Mouse (Mus musculus) cerebellum, adult 9-10 months (tissue): Measurements from ENCODE around the gene Wdr20.

Experiments
- DNase-seq: peaks from one replicate; pipeline ENCODE4 v3.0.0; 2022

The Wdr20 gene

DNA sequence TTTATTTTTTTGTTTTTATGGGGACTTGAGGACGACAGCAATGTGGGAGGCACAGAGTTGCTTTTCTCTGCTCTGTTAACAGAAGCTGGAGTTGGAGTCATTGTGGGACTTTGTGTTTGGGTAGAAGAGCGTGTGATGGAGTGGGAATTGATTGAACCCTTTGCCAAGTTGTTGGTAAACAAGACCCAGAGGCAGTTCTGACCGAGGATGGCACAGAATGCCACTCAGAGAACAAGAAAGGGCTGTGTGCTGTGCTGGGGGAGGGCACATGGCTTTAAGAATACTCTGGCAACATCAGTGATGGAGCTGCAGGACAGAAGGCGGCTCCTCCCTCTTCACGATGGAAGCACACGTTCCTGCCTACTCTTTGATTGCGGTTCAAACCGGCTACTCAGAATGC, 43.4 kb downstream of the Wdr20 start:
- DNase-seq = peak; percentile 33

DNA sequence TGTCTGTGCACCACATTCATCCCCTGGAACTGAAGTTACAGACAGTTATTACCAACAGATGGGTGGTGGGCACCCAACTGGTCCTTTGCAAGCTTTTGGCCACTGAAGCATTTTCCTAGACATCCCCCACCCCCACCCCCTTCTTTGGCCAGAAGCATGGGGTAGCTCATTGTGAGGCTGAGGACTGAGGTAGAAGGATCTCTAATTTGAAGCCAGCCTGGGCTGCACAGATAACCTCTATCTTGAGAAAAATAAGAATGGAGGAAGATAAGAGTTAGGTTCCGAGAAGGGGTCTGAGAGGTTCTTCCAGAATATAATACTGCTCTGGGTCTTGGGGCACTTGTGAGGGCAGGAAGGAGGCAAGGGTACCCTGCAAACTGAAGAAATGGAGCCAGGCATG, 44.5 kb downstream of the Wdr20 start:
- no peak for DNase-seq

DNA sequence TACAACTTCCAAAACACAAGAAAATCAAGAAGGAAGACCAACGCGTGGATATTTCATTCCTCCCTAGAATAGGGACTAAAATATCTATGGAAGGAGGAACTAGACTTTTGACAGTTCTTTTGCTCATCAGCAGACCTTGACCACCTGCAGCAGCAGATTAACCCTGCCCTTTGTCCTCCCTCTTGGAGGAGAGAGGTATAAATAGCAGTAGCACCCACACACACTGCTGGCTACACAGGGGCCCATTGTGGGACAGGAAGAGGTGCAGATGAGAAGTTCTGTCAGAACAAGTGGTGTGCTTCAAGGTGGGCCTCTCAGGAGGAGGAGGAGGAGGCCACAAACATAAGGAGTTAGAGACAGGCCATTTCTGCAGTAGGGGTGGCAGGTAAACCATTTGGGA, 46.5 kb downstream of the Wdr20 start:
- DNase-seq = no peak

DNA sequence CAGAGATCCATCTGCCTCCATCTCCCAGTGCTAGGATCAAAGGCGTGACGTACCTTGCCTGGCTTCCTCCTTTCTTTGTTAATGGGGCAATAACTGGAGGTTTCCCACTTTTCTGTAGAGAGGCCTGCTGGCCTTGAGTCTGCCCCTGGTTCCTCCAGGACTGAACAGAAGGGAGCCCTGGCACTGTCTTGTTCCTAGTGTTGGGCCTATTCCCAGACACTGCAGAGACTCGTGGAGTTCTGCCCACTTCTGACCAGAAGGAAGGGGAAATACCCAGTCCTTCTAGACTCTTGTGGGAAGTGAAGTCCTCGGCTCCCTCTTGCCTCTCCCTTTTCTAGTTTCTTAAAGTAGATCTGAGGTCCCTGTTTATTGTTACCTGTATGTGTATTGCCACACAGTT, 48.5 kb downstream of the Wdr20 start:
- DNase-seq = peak; percentile 87

DNA sequence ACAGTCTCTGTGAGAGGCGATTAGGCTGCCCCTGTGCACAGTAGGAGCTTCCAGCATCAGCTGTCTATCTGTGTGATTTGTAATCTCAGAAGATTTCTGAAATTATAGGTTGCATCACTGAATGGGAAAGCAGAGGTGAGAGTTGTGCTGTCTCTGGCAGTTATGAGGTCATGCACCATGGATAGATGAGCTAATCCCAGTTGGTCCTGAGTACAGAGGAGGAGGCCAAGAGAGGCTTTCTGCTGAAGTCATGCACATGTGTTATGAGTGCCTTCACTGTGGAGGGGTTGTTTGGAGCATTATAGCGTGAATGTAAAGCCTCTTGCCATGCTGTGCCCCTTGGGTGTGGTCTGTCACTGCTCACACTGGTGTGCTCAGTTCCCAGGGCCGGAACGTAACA, 52.8 kb downstream of the Wdr20 start:
- no peak for DNase-seq

DNA sequence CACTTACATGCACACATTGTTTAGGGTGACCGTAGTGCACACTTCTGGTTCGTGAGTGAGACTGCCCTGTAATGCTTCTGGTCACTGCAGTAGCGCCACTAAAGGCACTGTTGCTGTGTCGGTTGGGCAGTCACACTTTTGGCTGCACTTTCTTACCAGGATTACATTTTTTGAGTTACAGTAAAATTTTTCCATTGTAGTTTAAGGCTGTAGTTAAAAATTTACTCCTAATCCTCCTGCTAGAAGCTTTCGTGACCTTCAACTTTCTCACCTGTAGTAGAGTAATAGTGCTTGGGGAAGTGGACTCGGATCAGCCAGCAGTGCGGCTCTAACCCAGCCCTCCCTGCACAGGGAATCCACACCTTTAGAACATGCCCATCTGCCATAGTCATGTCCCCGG, 53.3 kb downstream of the Wdr20 start:
- no peak for DNase-seq

DNA sequence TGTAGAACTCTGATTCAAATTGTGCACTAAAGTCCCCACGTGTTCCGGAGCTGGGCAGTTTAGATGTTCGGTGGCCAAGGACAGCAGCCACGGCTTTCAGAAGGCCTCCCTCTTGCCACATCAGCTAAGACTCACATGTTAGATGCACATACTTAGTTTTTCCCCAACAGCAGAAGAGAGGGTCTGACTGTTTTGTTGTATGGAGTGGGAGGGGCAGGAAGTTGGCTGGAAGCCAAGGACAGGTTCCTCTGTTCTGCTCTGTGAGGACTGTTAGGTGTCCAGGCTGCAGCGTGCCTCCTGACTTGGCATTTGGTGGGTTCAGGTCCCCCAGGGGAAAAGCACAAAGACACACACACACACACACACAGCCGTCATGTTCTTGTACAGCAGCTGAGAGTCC, 57.3 kb downstream of the Wdr20 start:
- no peak for DNase-seq

DNA sequence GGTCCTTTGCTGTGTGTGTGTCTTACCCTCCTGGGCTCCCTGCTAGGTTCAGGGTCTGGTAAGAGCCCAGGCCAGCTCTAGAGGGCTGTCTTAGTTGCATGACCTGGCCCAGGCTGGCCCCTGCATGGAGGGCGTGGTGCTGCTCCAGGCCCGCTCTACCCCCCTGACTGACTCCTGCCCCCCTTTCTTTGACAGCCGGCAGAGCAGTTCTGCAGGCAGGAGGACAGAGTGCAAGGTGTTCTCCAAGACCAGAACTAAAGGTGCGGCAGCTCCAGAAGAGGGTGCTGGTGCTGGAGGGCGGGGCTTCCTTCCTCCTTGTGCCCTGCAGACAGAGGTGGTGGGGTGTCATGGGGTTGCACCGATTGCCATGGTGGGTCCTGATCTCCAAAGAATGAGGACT, 59.0 kb downstream of the Wdr20 start:
- no peak for DNase-seq

DNA sequence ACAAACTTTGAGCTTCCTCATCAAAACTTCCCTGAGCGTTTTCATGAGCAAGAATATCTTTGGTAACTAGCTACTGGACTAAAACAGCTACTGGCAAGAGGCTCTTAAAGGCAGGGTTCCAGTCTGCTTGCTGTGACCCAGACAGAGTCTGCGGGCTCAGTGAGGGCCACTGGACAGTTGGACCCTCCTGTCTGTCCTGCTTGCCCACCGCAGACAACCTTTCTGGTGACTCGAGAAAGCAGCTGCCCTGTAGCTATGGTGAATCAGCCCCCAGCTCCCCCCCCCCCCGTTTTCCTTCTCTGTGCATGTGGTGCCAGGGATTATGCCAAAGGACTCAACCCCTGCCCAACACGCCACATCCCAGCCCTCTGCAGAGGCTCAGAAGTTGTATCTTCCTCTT, 59.5 kb downstream of the Wdr20 start:
- no peak for DNase-seq

DNA sequence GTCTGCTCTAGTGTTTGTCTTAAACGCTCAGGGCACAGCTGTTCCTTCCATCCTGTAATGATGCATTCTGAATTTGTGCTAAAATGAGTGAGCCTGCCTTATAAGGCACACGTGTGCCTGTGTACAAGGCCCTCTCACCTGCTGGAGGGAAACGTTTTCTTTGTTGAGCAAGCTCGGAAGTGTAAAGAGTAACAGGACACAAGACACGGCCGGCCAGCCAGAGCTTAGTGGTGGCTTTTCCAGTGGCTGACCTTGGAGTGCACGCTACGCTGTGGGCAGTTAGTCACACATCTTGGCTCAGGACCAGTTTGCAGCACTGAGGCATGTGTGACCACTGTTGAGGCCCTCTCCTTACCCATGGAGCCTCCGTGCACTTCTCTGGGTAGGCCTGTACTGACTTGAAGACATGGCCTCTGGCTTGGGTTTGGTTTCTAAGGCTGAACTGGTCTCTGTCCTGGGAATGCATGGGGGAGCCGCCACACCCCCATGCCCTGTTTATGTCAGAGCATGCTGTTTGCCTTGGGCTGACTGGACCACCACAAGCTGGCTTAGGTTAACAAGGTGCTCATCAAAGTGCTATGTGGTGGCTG, 60.2 kb downstream of the Wdr20 start:
- no peak for DNase-seq

DNA sequence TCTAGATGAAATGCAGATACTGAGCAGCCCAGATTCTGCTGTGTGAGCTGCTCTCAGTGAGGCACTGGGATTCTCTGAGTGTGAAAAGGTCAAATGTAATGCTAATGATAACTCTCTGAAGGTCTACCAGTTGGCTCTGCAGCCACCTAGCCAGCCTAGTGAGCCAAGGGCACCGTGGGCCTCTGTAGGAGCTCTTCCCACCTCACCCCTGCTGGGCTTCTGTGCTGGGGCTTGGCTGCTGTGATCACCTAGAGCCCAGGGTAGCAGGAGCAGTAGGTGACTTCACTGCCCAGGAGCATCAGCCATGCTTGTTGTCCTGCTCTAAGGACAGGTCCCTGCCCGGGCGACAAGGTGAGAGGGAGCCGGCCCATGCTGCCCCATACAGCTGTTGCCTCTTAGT, 61.5 kb downstream of the Wdr20 start:
- DNase-seq = no peak

DNA sequence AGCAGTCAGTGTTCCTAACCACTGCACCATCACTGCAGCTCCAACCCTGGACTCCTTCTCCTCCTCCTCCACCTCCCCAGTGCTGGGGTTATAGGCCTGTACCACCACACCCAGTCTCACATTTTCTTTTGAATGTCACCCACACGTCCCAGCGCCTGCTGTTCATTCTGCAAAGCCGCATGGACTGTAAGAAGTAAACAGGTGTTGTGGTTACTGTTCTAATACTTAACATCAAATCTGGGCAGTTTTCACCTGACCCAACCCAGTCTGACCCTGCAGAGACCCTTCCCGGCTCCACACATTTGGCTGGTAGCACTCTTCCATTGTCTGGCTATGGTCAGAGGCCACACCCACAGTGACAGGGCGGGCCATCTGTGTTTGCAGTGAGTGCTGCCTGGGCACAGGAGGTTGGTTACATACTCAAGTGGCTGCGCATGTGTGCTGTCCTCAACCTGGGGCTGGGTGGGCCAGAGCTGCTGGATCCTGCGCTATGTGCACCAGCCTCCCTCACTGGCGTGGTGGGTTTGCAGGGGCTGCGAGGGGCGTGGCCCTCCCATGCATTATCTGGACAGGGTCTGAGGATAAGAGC, 64.2 kb downstream of the Wdr20 start:
- no peak for DNase-seq

DNA sequence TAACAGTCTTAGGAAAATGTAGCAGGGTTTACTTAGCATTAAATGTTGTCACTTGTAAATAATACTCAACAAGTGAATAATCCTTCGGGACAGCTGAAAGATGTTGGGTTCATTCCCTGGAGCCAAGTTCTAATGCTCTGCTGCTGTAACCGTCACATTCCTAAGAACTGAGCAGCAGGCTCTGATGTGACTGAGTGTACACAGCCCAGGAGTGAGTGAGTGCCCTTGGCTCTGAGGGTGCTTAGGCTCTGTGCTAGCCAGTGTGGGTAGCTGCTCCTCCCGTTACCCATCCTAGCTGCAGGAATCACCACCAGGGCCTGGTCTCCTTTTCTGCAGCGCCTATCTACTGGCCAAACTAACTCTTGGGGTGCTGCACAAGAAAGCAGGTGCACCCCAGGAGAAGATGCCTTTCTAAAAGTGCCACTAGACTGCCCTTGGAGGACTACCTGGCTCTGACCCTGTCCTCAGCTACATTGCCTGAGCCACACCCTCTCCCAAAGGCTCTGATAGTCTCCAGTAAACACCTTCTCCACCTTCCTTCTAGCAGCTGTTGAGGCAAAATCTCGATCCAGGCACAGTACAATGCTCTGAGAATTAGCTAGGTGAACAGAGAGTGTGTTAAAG, 65.0 kb downstream of the Wdr20 start:
- DNase-seq = no peak

DNA sequence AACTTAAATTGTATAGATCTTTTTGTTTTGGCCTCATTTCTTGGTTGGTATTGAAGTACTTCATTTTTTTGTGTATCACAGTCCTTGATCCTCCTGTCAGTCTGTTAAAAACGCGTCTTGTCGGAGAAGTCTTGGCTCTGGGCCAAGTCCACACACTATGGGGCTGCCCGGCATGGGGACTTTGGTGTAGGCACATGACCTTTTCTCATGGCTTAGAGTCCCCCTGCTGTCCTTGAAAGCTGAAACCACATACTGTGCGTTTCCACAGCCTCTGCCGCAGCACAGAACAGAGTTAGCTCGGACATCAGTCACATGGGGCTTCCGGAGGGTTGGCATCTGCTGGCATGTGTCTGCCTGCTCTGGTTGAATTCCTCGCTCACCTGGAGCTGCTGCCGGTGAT, 66.5 kb downstream of the Wdr20 start:
- peak; percentile 44 for DNase-seq

DNA sequence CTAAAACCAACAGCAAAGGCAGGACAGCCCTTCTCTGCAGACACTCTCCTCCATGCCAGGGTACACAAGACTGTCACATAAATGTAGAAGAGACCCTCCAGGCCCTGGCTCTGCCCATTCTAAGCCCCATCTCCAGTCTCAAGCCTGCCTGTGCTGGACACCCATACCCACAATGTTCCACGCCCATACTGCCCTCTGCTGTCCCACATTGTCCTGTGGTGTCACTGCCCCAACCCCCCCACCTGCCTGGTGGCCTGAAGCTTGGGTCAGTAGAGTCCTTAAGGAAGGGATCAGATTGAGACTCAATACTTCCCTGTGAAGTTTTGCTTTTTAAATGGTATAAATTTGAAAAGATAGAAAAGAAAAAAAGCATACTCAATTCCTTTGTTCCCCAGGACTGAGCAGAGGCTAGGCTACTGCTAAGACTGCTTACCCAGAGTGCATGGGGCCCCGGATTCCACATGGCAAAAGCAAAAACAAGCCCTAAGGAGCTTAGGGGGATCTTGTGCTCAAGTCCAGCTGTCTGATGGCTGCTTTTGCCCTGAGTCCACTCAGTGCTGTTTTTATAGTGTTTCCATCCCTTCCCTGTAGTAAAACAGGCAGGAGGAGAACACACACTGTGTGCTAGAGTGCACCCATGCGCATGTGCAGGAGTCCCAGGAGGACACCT, 68.7 kb downstream of the Wdr20 start:
- DNase-seq = peak; percentile 41

DNA sequence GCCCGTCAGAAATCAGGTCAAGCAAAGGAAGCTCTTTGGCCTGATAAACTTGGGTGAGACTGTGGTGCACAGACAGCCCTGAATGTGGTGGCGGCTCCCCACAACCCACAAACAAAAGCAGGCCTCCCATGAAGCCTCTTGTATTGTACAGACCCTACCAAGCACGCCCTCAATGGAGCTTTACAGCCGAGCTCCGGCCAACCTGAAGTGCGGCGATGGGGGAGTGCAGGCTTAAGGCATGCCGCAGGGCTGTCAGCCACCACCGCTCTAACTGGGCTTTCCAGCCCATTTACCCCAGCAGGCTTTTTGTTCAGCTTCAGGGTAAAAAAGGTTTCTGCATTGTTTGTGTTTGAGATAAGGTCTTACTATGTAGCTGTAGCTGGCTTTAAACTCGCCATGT, 70.7 kb downstream of the Wdr20 start:
- DNase-seq = no peak

DNA sequence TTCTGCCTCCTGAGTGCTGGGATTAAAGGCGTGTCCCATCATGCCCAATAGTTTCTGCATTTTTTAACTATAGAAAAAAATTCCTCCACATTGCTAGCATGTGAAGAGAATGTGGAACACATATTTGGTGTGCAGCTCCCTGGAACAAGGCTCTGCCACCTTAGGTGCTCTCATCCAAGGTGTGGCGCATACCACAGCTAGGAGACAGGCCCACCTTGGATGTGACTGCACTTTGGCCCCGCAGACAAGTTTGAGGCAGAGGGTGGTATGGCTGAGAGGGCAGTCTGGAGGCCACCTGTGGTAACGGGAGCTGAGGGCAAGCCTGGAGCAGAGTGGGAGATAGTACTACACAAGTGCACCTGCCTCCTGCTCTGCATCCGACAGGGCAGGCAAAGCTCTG, 71.1 kb downstream of the Wdr20 start:
- DNase-seq = no peak

DNA sequence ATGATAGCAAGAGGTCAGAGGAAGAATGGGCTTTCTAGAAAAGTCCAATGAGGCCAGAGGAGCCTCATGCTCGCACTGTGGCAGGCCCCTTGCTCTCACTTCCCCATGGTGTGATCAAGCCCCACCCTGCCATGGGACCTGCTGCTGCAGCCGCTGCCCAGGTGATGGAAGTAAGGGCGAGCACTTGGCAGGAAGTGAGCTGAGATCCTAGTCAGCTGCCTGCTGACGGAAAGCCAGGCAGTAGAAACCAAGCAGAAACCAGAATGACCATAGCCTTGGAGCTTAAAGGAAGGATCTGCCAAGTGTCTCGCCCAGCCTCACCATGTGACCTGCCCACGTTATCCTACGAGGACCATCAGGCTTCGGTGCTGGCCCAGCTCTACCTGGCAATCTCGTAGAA, 75.4 kb downstream of the Wdr20 start:
- DNase-seq = no peak

DNA sequence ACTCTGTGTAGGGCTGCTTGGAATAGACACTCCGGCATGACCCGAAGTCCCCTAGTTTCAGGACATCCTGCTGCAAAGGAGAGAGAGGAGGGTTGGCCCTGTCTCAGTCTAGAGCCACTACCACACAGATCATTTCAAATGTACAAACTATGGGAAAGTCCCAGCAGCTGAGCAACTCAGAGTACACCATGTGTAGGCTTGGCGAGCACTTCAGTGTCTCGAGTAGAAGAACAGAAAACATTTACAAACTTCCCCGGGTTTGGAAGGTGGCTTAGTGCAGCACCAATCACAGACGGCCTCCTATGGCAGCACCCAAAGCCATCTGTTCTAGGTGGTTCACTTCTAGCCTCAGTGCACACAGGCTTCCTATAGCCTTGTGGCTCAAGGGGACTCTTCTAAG, 75.9 kb downstream of the Wdr20 start:
- no peak for DNase-seq

DNA sequence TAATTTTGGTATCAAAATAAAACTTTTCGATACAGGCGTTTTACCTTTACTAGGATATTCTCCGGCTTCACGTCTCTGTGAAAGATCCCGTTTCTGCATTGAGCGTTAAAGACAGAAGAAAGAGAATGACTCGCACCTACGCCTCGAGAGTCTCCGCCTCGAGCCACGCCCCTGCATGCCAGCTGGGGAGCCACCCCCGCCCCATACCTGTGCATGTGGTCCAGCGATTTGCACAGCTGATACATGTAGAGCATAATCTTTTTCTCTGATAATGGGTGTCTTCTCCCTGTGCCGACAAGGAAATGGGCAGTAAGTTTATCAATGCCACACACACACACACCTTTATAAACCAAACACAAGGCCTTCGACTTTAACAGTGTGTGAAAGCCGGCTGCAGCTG, 77.2 kb downstream of the Wdr20 start:
- no peak for DNase-seq

DNA sequence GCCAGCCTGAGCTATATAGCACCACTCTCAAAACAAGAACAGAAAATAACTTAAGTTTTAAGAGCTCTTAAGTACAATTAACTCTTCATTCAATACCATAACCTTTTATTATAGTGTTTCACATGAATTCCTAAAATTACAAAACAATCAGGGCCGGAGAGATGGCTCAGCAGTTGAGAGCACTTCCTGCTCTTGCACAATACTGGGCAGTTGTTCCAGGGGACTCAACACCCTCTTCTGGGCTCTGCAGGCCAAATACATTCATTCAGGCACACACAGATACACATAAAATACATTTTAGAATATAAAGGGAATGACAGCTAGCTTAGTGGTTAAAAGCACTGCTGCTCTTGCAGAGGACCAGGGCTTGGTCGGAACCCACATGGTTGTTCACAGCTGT, 79.1 kb downstream of the Wdr20 start:
- DNase-seq = no peak

DNA sequence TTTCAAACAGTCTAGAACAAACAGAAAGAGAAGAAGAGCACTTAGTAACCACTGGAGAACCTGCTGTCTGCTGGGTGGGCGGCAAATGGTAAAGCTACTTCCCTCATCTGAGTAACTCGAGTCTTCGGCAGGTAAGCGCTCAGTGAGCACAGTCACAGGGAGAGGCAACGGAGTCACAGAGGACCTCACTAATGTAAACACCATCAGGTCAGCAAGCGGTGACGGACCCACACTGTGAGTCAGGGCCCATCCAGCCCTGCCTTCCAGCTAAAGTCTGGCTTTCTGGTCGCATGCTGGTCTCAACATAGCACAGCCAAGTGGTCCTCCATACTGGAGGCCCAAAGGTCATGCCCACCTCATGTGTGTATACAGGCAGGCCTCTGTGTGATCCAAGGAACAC, 81.6 kb downstream of the Wdr20 start:
- no peak for DNase-seq

DNA sequence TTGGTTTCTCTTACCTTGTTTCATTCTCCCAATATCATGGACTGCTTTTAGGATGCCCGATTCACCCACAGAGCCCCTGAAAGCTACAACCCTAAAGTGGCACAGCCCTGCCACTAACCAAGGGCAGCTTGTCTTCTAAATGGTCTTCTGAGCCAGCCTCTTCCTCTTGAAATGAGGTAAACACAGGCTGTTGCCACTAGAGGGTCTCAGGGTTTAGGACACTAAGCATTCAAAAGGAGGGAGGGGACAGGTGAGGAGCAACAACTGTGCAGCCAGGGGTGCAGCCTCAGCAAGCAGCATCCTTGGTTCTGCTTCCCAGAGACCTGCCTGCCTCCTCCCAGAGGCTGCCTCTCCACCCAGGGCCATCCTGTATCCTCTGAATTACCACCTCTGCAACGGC, 84.0 kb downstream of the Wdr20 start:
- DNase-seq = no peak

DNA sequence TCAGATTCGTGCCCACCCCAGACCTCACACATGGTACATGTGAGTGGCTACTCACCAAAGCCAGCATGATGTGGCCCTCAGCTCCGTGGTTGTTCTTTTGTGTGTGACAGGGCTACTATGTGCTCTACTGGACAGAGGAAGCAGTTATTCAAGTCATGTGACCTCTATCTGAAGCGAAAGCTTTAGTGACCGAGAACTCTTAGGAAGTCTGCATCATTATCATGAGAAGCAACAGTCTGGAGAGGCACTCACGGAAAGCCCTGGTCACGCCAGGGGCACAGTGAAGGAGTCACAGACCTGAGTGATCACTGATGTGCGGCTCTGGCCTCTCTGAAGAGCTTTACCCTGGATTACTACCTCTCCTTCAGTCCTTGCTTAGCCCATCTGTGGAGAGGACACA, 84.6 kb downstream of the Wdr20 start:
- DNase-seq = no peak

DNA sequence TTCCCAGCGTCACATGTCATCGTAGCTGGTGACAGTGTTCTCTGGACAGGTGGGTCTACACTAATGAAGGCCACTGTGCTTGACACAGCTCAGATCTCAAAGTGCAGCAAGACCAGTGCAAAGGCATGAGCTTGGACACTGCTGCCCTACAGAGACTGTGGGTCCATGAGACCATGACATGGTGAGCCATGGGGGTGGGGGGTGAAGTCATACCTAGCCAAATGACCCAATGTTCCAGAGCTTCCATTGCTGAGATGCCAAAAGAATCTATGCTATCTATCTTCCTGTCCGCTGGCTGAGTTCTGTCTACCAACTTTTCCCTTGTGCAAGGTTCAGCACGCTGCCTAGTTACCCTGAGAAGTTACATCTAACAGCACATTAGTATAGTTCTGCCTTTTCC, 91.2 kb downstream of the Wdr20 start:
- DNase-seq = no peak
